Mouse (Mus musculus) ES-Bruce4 (cell line): ENCODE data around the gene BC030867. TPM values are rescaled to one million over a fixed set of nuclear protein-coding genes. Genes with fewer than 3 reads are reported as not detected.

ENCODE experiments used
- H3K27ac ChIP-seq: 2 replicates; pipeline ENCODE4 v1.5.1; 2012; ENCODE audit warnings: low read length, inconsistent platforms; ENCODE audit not compliant: insufficient read depth
- H3K27me3 ChIP-seq: 2 replicates; pipeline ENCODE4 v1.6.1; 2012; ENCODE audit warnings: mild to moderate bottlenecking, low read length, inconsistent platforms; ENCODE audit not compliant: control insufficient read depth, poor library complexity, insufficient read depth, severe bottlenecking
- H3K36me3 ChIP-seq: 2 replicates; pipeline ENCODE4 v1.6.1; 2012; ENCODE audit warnings: inconsistent platforms, mild to moderate bottlenecking, low read length, moderate library complexity; ENCODE audit not compliant: control insufficient read depth, poor library complexity, insufficient read depth, severe bottlenecking
- H3K4me1 ChIP-seq: one replicate; pipeline ENCODE4 v1.8.1; 2011; ENCODE audit warnings: low read length; ENCODE audit not compliant: control insufficient read depth, insufficient read depth
- H3K4me3 ChIP-seq: 2 replicates; pipeline ENCODE4 v1.5.1; 2011; ENCODE audit warnings: low read depth, mild to moderate bottlenecking, low read length
- H3K9ac ChIP-seq: 2 replicates; pipeline ENCODE4 v1.6.1; 2012; ENCODE audit warnings: low read depth, mild to moderate bottlenecking, inconsistent platforms; ENCODE audit not compliant: poor library complexity, severe bottlenecking
- H3K9me3 ChIP-seq: replicated peaks from 2 replicates; pipeline ENCODE4 v1.6.1; 2012; ENCODE audit warnings: mild to moderate bottlenecking, low read length, inconsistent platforms; ENCODE audit not compliant: control insufficient read depth, poor library complexity, insufficient read depth, severe bottlenecking
- CTCF ChIP-seq: IDR thresholded peaks from one replicate; pipeline ENCODE4 v1.8.1; 2011; ENCODE audit warnings: low read depth, low read length
- EP300 ChIP-seq: IDR thresholded peaks from 2 replicates; pipeline ENCODE4 v1.6.1; 2011; ENCODE audit warnings: low read depth, low read length; ENCODE audit not compliant: insufficient read depth
- POLR2A ChIP-seq: IDR thresholded peaks from one replicate; pipeline ENCODE4 v1.8.1; 2011; ENCODE audit warnings: low read length; ENCODE audit not compliant: insufficient read depth
- polyA plus RNA-seq: library from polyadenylated mRNA; stranded (reverse); fragments of >200 nt; gene quantifications from 2 replicates; pipeline ENCODE4 v1.2.4, GENCODE M21; 2011; ENCODE audit warnings: low read depth; ENCODE audit not compliant: missing spikeins, insufficient read depth, insufficient read length

BC030867 gene
- polyA plus RNA-seq, 1 experiment = 34.0 TPM

GRCm38 (mm10) chr11:102208846-102209245 is 39.8 kb upstream of the BC030867 start:
- H3K4me1 ChIP-seq = peaks cover 3% of the 10 kb centered on the region

DNA sequence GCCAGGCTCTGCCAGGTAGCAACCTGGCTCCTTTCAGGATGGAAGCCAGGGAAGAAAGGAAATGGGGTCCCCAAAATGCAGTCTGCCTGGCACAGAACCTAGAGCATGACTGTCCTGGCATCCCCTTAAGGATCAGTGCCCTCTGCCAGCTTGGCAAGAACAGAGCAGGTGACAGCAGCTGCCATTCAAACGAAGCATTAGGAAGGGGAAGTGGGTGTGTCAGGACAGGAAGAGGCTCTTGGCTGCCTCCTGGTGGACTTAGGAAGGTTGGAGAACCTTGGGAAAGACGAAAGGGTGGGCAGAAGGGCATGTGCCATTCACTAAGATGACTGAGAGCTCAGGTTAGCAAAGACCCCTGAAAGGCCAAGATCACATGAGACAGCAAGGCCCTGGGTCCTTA is 38.9 kb upstream of the BC030867 start:
- Histone ChIP-seq H3K36me3 (no peaks in the 10 kb centered on the region), H3K4me3 (no peak overlapping the region), H3K4me1 (peaks cover 3% of the 10 kb centered on the region), H3K27me3 (no peaks in the 10 kb centered on the region), H3K27ac (no peak overlapping the region), H3K9me3 (no peaks in the 10 kb centered on the region), H3K9ac (no peak overlapping the region)
- no peak for TF ChIP-seq POLR2A
- peak; percentile 62 for TF ChIP-seq CTCF
- no peak for TF ChIP-seq EP300

More at GRCm38 (mm10) chr11:102208846-102209245, 39.8 kb upstream of the BC030867 start:
- TF ChIP-seq CTCF = no peak
- no peak overlapping the region for H3K27ac ChIP-seq
- H3K9ac ChIP-seq = no peak overlapping the region
- no peaks in the 10 kb centered on the region for H3K27me3 ChIP-seq
- no peak overlapping the region for H3K4me3 ChIP-seq
- no peaks in the 10 kb centered on the region for H3K9me3 ChIP-seq
- 0 out of 2 replicates have a peak, but pooled peaks cover 4% of the 10 kb centered on the region for H3K36me3 ChIP-seq

- no peak overlapping the region for H3K27ac ChIP-seq
- H3K4me1 ChIP-seq = peaks cover 4% of the 10 kb centered on the region
- no peaks in the 10 kb centered on the region for H3K27me3 ChIP-seq
- no peak overlapping the region for H3K9ac ChIP-seq
- TF ChIP-seq EP300 (no peak), POLR2A (no peak), CTCF (no peak)
- no peak overlapping the region for H3K4me3 ChIP-seq
- no peaks in the 10 kb centered on the region for H3K9me3 ChIP-seq
- no peaks in the 10 kb centered on the region for H3K36me3 ChIP-seq
Measured at GRCm38 (mm10) chr11:102210185-102210584, 38.5 kb upstream of the BC030867 start.

- no peak overlapping the region for H3K27ac ChIP-seq
- no peak overlapping the region for H3K9ac ChIP-seq
- H3K36me3 ChIP-seq = no peaks in the 10 kb centered on the region
- H3K4me1 ChIP-seq = peaks cover 8% of the 10 kb centered on the region
- no peaks in the 10 kb centered on the region for H3K27me3 ChIP-seq
- no peak overlapping the region for H3K4me3 ChIP-seq
- H3K9me3 ChIP-seq = no peaks in the 10 kb centered on the region
- no peak for TF ChIP-seq EP300
- no peak for TF ChIP-seq POLR2A
- no peak for TF ChIP-seq CTCF
Measured at GRCm38 (mm10) chr11:102211011-102211410, 37.7 kb upstream of the BC030867 start.

GRCm38 (mm10) chr11:102211936-102212341 is 36.7 kb upstream of the BC030867 start:
- Histone ChIP-seq H3K27me3 (no peaks in the 10 kb centered on the region), H3K36me3 (no peaks in the 10 kb centered on the region), H3K9ac (no peak overlapping the region), H3K4me1 (peaks cover 11% of the 10 kb centered on the region), H3K27ac (no peak overlapping the region), H3K9me3 (no peaks in the 10 kb centered on the region), H3K4me3 (no peak overlapping the region)
- TF ChIP-seq CTCF = no peak

DNA sequence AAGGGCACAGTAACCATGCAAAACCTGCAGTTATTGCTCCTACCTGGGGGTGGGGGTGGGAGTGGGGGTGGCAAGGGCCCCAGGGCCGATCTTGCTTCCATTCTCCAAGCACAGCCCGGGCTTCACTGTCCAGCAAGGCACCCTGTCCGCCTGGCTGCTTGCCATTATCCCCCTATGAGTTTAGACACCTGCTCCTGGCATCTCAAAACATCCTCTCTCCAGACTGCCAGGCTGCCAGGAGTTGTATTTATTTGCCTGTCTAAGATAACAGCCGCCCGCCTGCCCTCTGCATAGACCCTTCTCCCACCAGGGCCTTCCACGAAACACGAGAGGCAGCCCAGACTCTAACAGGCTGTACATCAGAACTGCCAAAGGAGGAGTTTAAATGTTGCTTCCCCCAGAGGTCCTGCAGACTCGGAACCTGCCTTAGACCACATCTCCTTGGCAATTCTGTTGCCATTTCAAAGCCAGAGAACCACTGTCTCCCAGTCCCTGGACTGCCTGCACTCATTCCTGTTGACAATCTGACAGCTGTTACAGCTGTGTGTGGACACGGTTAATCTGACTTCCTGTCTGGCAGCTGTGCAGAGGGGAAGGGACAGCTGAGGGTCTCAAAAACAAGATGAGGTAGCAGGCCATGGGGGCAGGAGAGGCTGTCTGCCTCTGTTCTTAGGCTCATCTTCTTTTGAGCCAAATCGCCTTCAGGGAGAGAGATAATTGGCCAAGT is 34.1 kb upstream of the BC030867 start:
- Histone ChIP-seq H3K27ac (no peak overlapping the region), H3K36me3 (no peaks in the 10 kb centered on the region), H3K27me3 (no peaks in the 10 kb centered on the region), H3K4me1 (peaks cover 13% of the 10 kb centered on the region), H3K9me3 (no peaks in the 10 kb centered on the region), H3K4me3 (no peak overlapping the region), H3K9ac (no peak overlapping the region)
- TF ChIP-seq POLR2A (no peak), CTCF (no peak), EP300 (no peak)
